Mouse (Mus musculus) liver, embryonic 14.5 days (tissue): ENCODE measurements around the gene Tnfrsf22. TPM values are rescaled to one million over a fixed set of nuclear protein-coding genes. Genes with fewer than 3 reads are reported as not detected.

ENCODE experiments used
- ATAC-seq: fragments of 200-750 bp; cut with Nextera tagmentation; 2 replicates; pipeline ENCODE4 v1.8.0; 2017; ENCODE audit warnings: moderate number of reproducible peaks, mild to moderate bottlenecking, moderate library complexity; ENCODE audit not compliant: insufficient read depth
- DNase-seq, 3 experiments: peaks; one replicate each; pipeline ENCODE4 v3.0.0-alpha.2; 2012 to 2013; ENCODE audit warnings: low read depth in 3 of 3, low spot score in 3 of 3
- H3K27ac ChIP-seq: fragments of 300-500 bp; sonication (generic); 2 replicates; pipeline ENCODE4 v1.5.1; 2014; ENCODE audit warnings: moderate library complexity, mild to moderate bottlenecking, control low read depth, inconsistent platforms
- H3K27me3 ChIP-seq: fragments of 300-500 bp; sonication (generic); 2 replicates; pipeline ENCODE4 v1.6.1; 2014; ENCODE audit warnings: mild to moderate bottlenecking, low read length, moderate library complexity; ENCODE audit not compliant: control insufficient read depth, insufficient read depth
- H3K36me3 ChIP-seq: fragments of 300-500 bp; sonication (generic); replicated peaks from 2 replicates; pipeline ENCODE4 v1.6.1; 2014; ENCODE audit warnings: low read depth; ENCODE audit not compliant: control insufficient read depth, insufficient read depth
- H3K4me1 ChIP-seq, 2 experiments: fragments of 200-500 bp in 1 of 2; fragments of 300-500 bp in 1 of 2; sonication (generic) in 1 of 2; replicated peaks; 2 replicates each; pipeline ENCODE4 v1.6.1; 2012 to 2014; ENCODE audit warnings: antibody characterized with exemption in 1 of 2, inconsistent platforms in 1 of 2, low read length in 1 of 2; ENCODE audit not compliant: control insufficient read depth in 2 of 2, insufficient read depth in 2 of 2
- H3K4me2 ChIP-seq: fragments of 300-500 bp; sonication (generic); 2 replicates; pipeline ENCODE4 v1.6.1; 2014; ENCODE audit warnings: low read depth, mild to moderate bottlenecking, control low read depth, moderate library complexity
- H3K4me3 ChIP-seq, 2 experiments: fragments of 200-500 bp in 1 of 2; fragments of 300-500 bp in 1 of 2; sonication (generic) in 1 of 2; 2 replicates each; pipeline ENCODE4 v1.5.1; 2012 to 2014; ENCODE audit warnings: low read depth in 2 of 2, low read length in 2 of 2, mild to moderate bottlenecking in 2 of 2, control low read depth in 1 of 2, inconsistent platforms in 1 of 2, moderate library complexity in 1 of 2; ENCODE audit not compliant: insufficient read depth in 1 of 2
- H3K9ac ChIP-seq: fragments of 300-500 bp; sonication (generic); replicated peaks from 2 replicates; pipeline ENCODE4 v1.6.1; 2014; ENCODE audit warnings: mild to moderate bottlenecking, control low read depth, moderate library complexity
- H3K9me3 ChIP-seq: fragments of 300-500 bp; sonication (generic); 2 replicates; pipeline ENCODE4 v1.6.1; 2016; ENCODE audit warnings: low read length, mixed read lengths; ENCODE audit not compliant: control insufficient read depth
- CTCF ChIP-seq: IDR thresholded peaks from 2 replicates; pipeline ENCODE4 v1.5.1; 2016; ENCODE audit warnings: antibody characterized with exemption, low read depth, control low read depth
- EP300 ChIP-seq: IDR thresholded peaks from 2 replicates; pipeline ENCODE4 v1.6.1; 2016; ENCODE audit warnings: antibody characterized with exemption, low read depth
- WGBS: fragments of 180-500 bp; shearing (Covaris S2); extraction: QIAGEN DNeasy Blood & Tissue Kit; methylation state at CpG from one replicate; pipeline ENCODE4 v1.1.7; 2014; ENCODE audit not compliant: insufficient replicate concordance; 5-methylcytosine and 5-hydroxymethylcytosine counted together
- polyA plus RNA-seq, 2 experiments: library from polyadenylated mRNA; depleted of rRNA in 1 of 2; stranded (reverse) in 1 of 2; unstranded in 1 of 2; fragments of >200 nt; fragmentation: Nextera tagmentation in 1 of 2; extraction: Ambion mirVana in 1 of 2; gene quantifications; 2 replicates each; pipeline versions ENCODE4 v1.2.1 to v1.2.3; 2012 to 2014

The Tnfrsf22 gene
- polyA plus RNA-seq (2012; rRNA removed) (0.69 and 0.71 TPM in 2 replicates), polyA plus RNA-seq (2014; fragmentation: Nextera tagmentation; extraction: Ambion mirVana) (0.99 and 1.2 TPM in 2 replicates)

GRCm38 (mm10) chr7:143649034-143649768 lies at the start of gene Tnfrsf22:
Gene Tnfrsf22, minus strand, starts transcription at chr7:143649661.
- peak; percentile 78 for ATAC-seq
- DNase-seq = peak; percentile 46 to 49 (median 48)
- Histone ChIP-seq H3K9me3 (no peaks in the 10 kb centered on the region), H3K4me3 (peak within 1 kb of the TSS; percentile 43 to 61), H3K4me1 (no peaks in the 10 kb centered on the region), H3K36me3 (no peaks in the 10 kb centered on the region), H3K27me3 (no peaks in the 10 kb centered on the region), H3K9ac (no peak within 1 kb of the TSS), H3K4me2 (peak within 1 kb of the TSS; percentile 63), H3K27ac (no peak within 1 kb of the TSS)
- WGBS = 3% methylated on average over 39 of the region's 39 CpGs
- TF ChIP-seq EP300 (no peak), CTCF (no peak)

GRCm38 (mm10) chr7:143696140-143696539 lies 46.7 kb upstream of the Tnfrsf22 start:
- H3K9me3 ChIP-seq = no peaks in the 10 kb centered on the region
- no peak for ATAC-seq
- no peaks in the 10 kb centered on the region for H3K36me3 ChIP-seq
- H3K4me1 ChIP-seq = no peaks in the 10 kb centered on the region
- no peak overlapping the region for H3K4me2 ChIP-seq
- H3K27me3 ChIP-seq = no peaks in the 10 kb centered on the region
- no peak for TF ChIP-seq EP300
- peak; percentile 59; the same call in 1 of the 2 replicates for TF ChIP-seq CTCF
- no peak overlapping the region for H3K27ac ChIP-seq
- no peak overlapping the region for H3K4me3 ChIP-seq
- no peak overlapping the region for H3K9ac ChIP-seq
- WGBS = 36% methylated on average over 2 of the region's 2 CpGs
- peak; percentile 12 to 20 (median 15) for DNase-seq

- ATAC-seq (no peak), DNase-seq (no peak)
- no peak overlapping the region for H3K4me3 ChIP-seq
- H3K36me3 ChIP-seq = no peaks in the 10 kb centered on the region
- H3K4me1 ChIP-seq = no peaks in the 10 kb centered on the region
- no peaks in the 10 kb centered on the region for H3K27me3 ChIP-seq
- TF ChIP-seq CTCF (no peak), EP300 (no peak)
- no peak overlapping the region for H3K4me2 ChIP-seq
- H3K9ac ChIP-seq = no peak overlapping the region
- 77% methylated on average over 7 of the region's 7 CpGs for WGBS
- H3K27ac ChIP-seq = no peak overlapping the region
- H3K9me3 ChIP-seq = no peaks in the 10 kb centered on the region
Observed at GRCm38 (mm10) chr7:143694550-143694949, 45.1 kb upstream of the Tnfrsf22 start.

GRCm38 (mm10) chr7:143692746-143693510 lies 43.5 kb upstream of the Tnfrsf22 start:
- TF ChIP-seq EP300 = no peak
- TF ChIP-seq CTCF = no peak
- DNase-seq (no peak), ATAC-seq (no peak)
- no peak overlapping the region for H3K4me2 ChIP-seq
- no peaks in the 10 kb centered on the region for H3K36me3 ChIP-seq
- no peaks in the 10 kb centered on the region for H3K4me1 ChIP-seq
- H3K9ac ChIP-seq = no peak overlapping the region
- no peaks in the 10 kb centered on the region for H3K9me3 ChIP-seq
- WGBS = 71% methylated on average over 12 of the region's 12 CpGs
- H3K27me3 ChIP-seq = no peaks in the 10 kb centered on the region
- no peak overlapping the region for H3K27ac ChIP-seq
- H3K4me3 ChIP-seq = no peak overlapping the region

- TF ChIP-seq CTCF (no peak), EP300 (no peak)
- ATAC-seq (no peak), DNase-seq (no peak)
- no peak overlapping the region for H3K27ac ChIP-seq
- H3K4me3 ChIP-seq = no peak overlapping the region
- H3K9ac ChIP-seq = no peak overlapping the region
- 89% methylated on average over 4 of the region's 4 CpGs for WGBS
- no peaks in the 10 kb centered on the region for H3K4me1 ChIP-seq
- no peaks in the 10 kb centered on the region for H3K27me3 ChIP-seq
- H3K4me2 ChIP-seq = no peak overlapping the region
- no peaks in the 10 kb centered on the region for H3K9me3 ChIP-seq
- no peaks in the 10 kb centered on the region for H3K36me3 ChIP-seq
Observed at GRCm38 (mm10) chr7:143691909-143692308, 42.4 kb upstream of the Tnfrsf22 start.
